Mouse (Mus musculus) MEL (cell line): ENCODE measurements around the gene Ptpn11. TPM values are rescaled to one million over a fixed set of nuclear protein-coding genes. Genes with fewer than 3 reads are reported as not detected.
"Not testable (repeated sequence)": the region's sequence is repeated elsewhere in the genome, so short reads cannot be mapped to it uniquely, and the experiment has no call there.

Experiments
- DNase-seq: peaks from one replicate; pipeline ENCODE4 v3.0.0; 2011; ENCODE audit warnings: low read depth, low spot score
- H3K27ac ChIP-seq: 2 replicates; pipeline ENCODE4 v1.5.1; 2012; ENCODE audit warnings: low read depth, mild to moderate bottlenecking, control low read depth, low read length, moderate library complexity; ENCODE audit not compliant: control insufficient read depth
- H3K27me3 ChIP-seq, 2 experiments: fragments of 150-350 bp in 1 of 2; sonication (generic) in 1 of 2; 2 replicates each; pipeline ENCODE4 v1.6.1; 2012; ENCODE audit warnings: low read length in 2 of 2, mild to moderate bottlenecking in 2 of 2, improper control_type of control experiment in 1 of 2, moderate library complexity in 1 of 2; ENCODE audit not compliant: insufficient read depth in 2 of 2, control insufficient read depth in 1 of 2
- H3K36me3 ChIP-seq, 2 experiments: 2 replicates each; pipeline ENCODE4 v1.6.1; 2012 to 2014; ENCODE audit warnings: low read length in 2 of 2, improper control_type of control experiment in 1 of 2, inconsistent platforms in 1 of 2, mild to moderate bottlenecking in 1 of 2; ENCODE audit not compliant: insufficient read depth in 2 of 2, control insufficient read depth in 1 of 2
- H3K4me1 ChIP-seq, 2 experiments: fragments of 150-350 bp in 1 of 2; sonication (generic) in 1 of 2; 2 replicates each; pipeline ENCODE4 v1.6.1; 2012; ENCODE audit warnings: low read length in 2 of 2, improper control_type of control experiment in 1 of 2, mild to moderate bottlenecking in 1 of 2; ENCODE audit not compliant: insufficient read depth in 2 of 2, control insufficient read depth in 1 of 2
- H3K4me3 ChIP-seq, 2 experiments: fragments of 150-350 bp in 1 of 2; sonication (generic) in 1 of 2; 2 replicates each; pipeline ENCODE4 v1.5.1; 2012; ENCODE audit warnings: low read depth in 2 of 2, low read length in 2 of 2, mild to moderate bottlenecking in 2 of 2, moderate library complexity in 2 of 2, control low read depth in 1 of 2, improper control_type of control experiment in 1 of 2; ENCODE audit not compliant: control insufficient read depth in 1 of 2, insufficient read depth in 1 of 2
- H3K79me2 ChIP-seq: 2 replicates; pipeline ENCODE4 v1.6.1; 2012; ENCODE audit warnings: mild to moderate bottlenecking, low read length, moderate library complexity; ENCODE audit not compliant: control insufficient read depth, poor library complexity, insufficient read depth
- H3K9ac ChIP-seq: 2 replicates; pipeline ENCODE4 v1.6.1; 2012; ENCODE audit warnings: low read depth, mild to moderate bottlenecking, control low read depth, low read length, moderate library complexity; ENCODE audit not compliant: control insufficient read depth, poor library complexity, severe bottlenecking
- H3K9me3 ChIP-seq: fragments of 150-350 bp; sonication (generic); replicated peaks from 2 replicates; pipeline ENCODE4 v1.6.1; 2012; ENCODE audit warnings: mild to moderate bottlenecking, low read length, improper control_type of control experiment, moderate library complexity; ENCODE audit not compliant: insufficient read depth
- BHLHE40 ChIP-seq: IDR thresholded peaks from 2 replicates; pipeline ENCODE4 v1.6.1; 2012; ENCODE audit warnings: low read depth, mild to moderate bottlenecking, inconsistent platforms, low read length, improper control_type of control experiment, borderline replicate concordance
- ELF1 ChIP-seq: IDR thresholded peaks from 2 replicates; pipeline ENCODE4 v1.6.1; 2014; ENCODE audit warnings: low read depth, mild to moderate bottlenecking, inconsistent platforms, low read length, improper control_type of control experiment, moderate library complexity
- MAFK ChIP-seq: IDR thresholded peaks from 2 replicates; pipeline ENCODE4 v1.6.1; 2011; ENCODE audit warnings: low read depth, mild to moderate bottlenecking, low read length, improper control_type of control experiment, borderline replicate concordance
- MAX ChIP-seq: IDR thresholded peaks from 2 replicates; pipeline ENCODE4 v1.6.1; 2011; ENCODE audit warnings: low read length, improper control_type of control experiment
- POLR2A ChIP-seq, 2 experiments: IDR thresholded peaks; 2 replicates each; pipeline ENCODE4 v1.6.1; 2011 to 2012; ENCODE audit warnings: low read length in 2 of 2, mild to moderate bottlenecking in 2 of 2, control low read depth in 1 of 2, improper control_type of control experiment in 1 of 2, low read depth in 1 of 2, moderate library complexity in 1 of 2; ENCODE audit not compliant: control insufficient read depth in 1 of 2, insufficient read depth in 1 of 2, poor library complexity in 1 of 2
- TAL1 ChIP-seq: IDR thresholded peaks from 2 replicates; pipeline ENCODE4 v1.6.1; 2012; ENCODE audit warnings: mild to moderate bottlenecking, inconsistent platforms, low read length, moderate library complexity, mixed read lengths
- TBP ChIP-seq: IDR thresholded peaks from 2 replicates; pipeline ENCODE4 v1.8.0; 2011; ENCODE audit warnings: low read depth, low read length, improper control_type of control experiment
- USF1 ChIP-seq: IDR thresholded peaks from 2 replicates; pipeline ENCODE4 v1.6.1; 2014; ENCODE audit warnings: low read depth, mild to moderate bottlenecking, inconsistent platforms, low read length, improper control_type of control experiment, moderate library complexity
- ZC3H11A ChIP-seq: IDR thresholded peaks from 2 replicates; pipeline ENCODE4 v1.6.1; 2012; ENCODE audit warnings: low read depth, mild to moderate bottlenecking, inconsistent platforms, low read length, improper control_type of control experiment
- ZKSCAN1 ChIP-seq: IDR thresholded peaks from 2 replicates; pipeline ENCODE4 v1.6.1; 2012; ENCODE audit warnings: low read depth, mild to moderate bottlenecking, inconsistent platforms, low read length, improper control_type of control experiment, moderate library complexity
- ZNF384 ChIP-seq: IDR thresholded peaks from 2 replicates; pipeline ENCODE4 v1.6.1; 2012; ENCODE audit warnings: low read depth, mild to moderate bottlenecking, inconsistent platforms, low read length, improper control_type of control experiment
- polyA plus RNA-seq, 2 experiments: library from polyadenylated mRNA; stranded (reverse) in 1 of 2; unstranded in 1 of 2; fragments of >175 nt in 1 of 2; fragments of >200 nt in 1 of 2; gene quantifications; 2 replicates each; pipeline versions ENCODE4 v1.2.1 to v1.2.4; 2012; ENCODE audit warnings: low replicate concordance in 2 of 2, low read depth in 1 of 2; ENCODE audit not compliant: insufficient read length in 2 of 2, insufficient read depth in 1 of 2, missing spikeins in 1 of 2
- total RNA-seq: library from RNA; depleted of rRNA; stranded (reverse); fragments of 300-350 nt; gene quantifications from 2 replicates; pipeline ENCODE4 v1.2.3, GENCODE M21; 2012

Ptpn11 gene
- total and polyA plus RNA-seq, 3 experiments = 43.6 to 55.0 (median 46.5) TPM

- H3K27ac ChIP-seq = no peak overlapping the region
- H3K4me1 ChIP-seq = peaks cover 10 to 12% of the 10 kb centered on the region in 2 experiments
These were observed 28.0 kb upstream of the Ptpn11 start for GRCm38 (mm10) chr5:121219190-121219589.

GRCm38 (mm10) chr5:121217313-121217634, 26.1 kb upstream of the Ptpn11 start:
- no peaks in the 10 kb centered on the region for H3K9me3 ChIP-seq
- no peak overlapping the region for H3K27ac ChIP-seq
- peaks cover 18% of the 10 kb centered on the region for H3K79me2 ChIP-seq
- peaks cover 0 to 11% of the 10 kb centered on the region in 2 experiments; a peak in 2 of 4 replicates for H3K36me3 ChIP-seq
- peaks cover 6 to 10% of the 10 kb centered on the region in 2 experiments for H3K4me1 ChIP-seq
- no peak overlapping the region for H3K4me3 ChIP-seq
- TF ChIP-seq USF1 (no peak), MAFK (peak; percentile 77), BHLHE40 (no peak), TAL1 (no peak), POLR2A (IDR thresholded peaks at IDR 0.05; ENCODE audit: control insufficient read depth in 1 of 2, insufficient read depth in 1 of 2, low read depth in 1 of 2, low read length in 2 of 2, poor library complexity in 1 of 2) (no peak)
- TF ChIP-seq, all 39 proteins: peak for 1
- no peaks in the 10 kb centered on the region for H3K27me3 ChIP-seq
- H3K9ac ChIP-seq = no peak overlapping the region
- peak; percentile 54 for DNase-seq

More at GRCm38 (mm10) chr5:121219190-121219589, 28.0 kb upstream of the Ptpn11 start:
- Histone ChIP-seq H3K79me2 (peaks cover 23% of the 10 kb centered on the region), H3K36me3 (peaks cover 0 to 19% of the 10 kb centered on the region in 2 experiments; a peak in 2 of 4 replicates), H3K9me3 (no peaks in the 10 kb centered on the region), H3K9ac (no peak overlapping the region), H3K4me3 (peak overlapping the region in 1 of 2 experiments; percentile 76; a peak in 1 of 4 replicates), H3K27me3 (no peaks in the 10 kb centered on the region)
- no peak for DNase-seq
- TF ChIP-seq ZC3H11A (0 out of 2 replicates have a peak, but pooled peaks have one; percentile 8), ELF1 (no peak), ZKSCAN1 (no peak)

- H3K9ac ChIP-seq = peak overlapping the region; percentile 58
- 0 out of 2 replicates have a peak, but pooled peaks have one; percentile 22 for TF ChIP-seq MAX
- peak; percentile 93 for TF ChIP-seq TBP
- TF ChIP-seq ZNF384 = peak; percentile 82
- TF ChIP-seq MAFK = peak; percentile 63; the same call in 1 of the 2 replicates
- H3K79me2 ChIP-seq = peaks cover 16% of the 10 kb centered on the region
- H3K36me3 ChIP-seq, H3K4me1 ChIP-seq, H3K27me3 ChIP-seq, H3K9me3 ChIP-seq: not testable (repeated sequence)
- H3K27ac ChIP-seq = peak overlapping the region; percentile 54
- H3K4me3 ChIP-seq = peak overlapping the region; percentile 64 to 67
- peak; percentile 89 for DNase-seq
These were observed 25.6 kb upstream of the Ptpn11 start for GRCm38 (mm10) chr5:121216584-121217312.
